Mouse (Mus musculus) thymus, postnatal 4 days (tissue): ENCODE results near the gene Klf3.
"Not testable (repeated sequence)": the region's sequence is repeated elsewhere in the genome, so short reads cannot be mapped to it uniquely, and the experiment has no call there.

ENCODE experiments used
- DNase-seq: peaks from one replicate; pipeline ENCODE4 v3.0.0; 2021

Klf3 gene

GRCm38 (mm10) chr5:64881976-64882375 is 78.8 kb downstream of the Klf3 start:
- DNase-seq: not testable (repeated sequence)
